Mouse (Mus musculus): ENCODE results near the gene Ggct.

Ggct gene

DNA sequence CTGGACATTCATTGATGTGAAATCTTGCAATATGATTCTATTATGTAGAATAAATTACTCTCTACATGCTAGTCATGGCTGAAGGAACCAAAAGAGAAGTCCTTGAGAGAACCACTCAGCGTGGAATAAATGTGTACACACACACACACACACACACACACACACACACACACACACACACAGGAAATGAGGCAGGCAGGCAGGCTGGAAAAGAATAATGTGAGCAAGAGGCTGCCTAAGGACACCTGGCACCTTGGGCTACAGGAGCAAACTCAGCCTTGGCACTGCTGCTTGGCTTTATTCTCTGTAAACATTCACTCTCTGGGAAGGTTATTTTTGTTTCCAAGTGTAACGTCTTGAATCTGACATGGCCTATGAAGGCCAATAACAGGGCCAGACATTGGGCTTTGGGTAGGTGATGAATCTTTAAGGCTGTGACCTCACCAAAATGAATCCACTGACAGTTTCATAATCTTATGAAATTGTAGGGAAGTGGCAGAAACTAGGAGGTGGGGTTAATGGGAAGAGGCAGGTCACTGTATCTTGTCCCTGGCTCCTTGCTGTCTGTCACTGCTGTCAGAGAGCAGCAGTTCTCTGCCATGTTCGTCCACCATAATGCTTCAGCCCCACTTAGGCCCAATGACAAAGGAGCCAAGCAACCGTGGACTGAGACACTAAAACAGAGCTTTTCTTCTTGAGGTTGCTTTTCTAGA, 46.4 kb downstream of the Ggct start:
- DNase-seq, result peak; percentile 42 to 50

DNA sequence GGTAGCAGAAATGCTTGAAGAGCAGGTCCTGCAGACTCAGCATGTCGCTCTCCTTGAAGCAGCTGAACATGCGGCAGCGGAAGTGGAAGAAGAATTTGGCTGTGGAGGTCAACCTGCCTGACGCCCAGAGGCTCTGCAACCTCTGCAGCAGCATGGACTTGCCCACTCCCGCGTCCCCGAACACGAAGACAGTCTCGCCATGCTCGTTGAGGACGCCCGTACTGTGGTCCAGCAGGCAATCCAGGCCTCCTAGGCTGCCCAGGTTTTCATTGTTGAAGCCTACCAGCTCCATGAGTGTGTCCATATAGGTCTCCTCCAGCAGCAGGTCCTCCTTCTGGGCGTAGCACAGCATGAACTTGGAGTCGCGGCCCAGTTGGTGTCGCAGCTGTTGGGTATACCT, 48.2 kb downstream of the Ggct start:
- DNase-seq, result no peak

DNA sequence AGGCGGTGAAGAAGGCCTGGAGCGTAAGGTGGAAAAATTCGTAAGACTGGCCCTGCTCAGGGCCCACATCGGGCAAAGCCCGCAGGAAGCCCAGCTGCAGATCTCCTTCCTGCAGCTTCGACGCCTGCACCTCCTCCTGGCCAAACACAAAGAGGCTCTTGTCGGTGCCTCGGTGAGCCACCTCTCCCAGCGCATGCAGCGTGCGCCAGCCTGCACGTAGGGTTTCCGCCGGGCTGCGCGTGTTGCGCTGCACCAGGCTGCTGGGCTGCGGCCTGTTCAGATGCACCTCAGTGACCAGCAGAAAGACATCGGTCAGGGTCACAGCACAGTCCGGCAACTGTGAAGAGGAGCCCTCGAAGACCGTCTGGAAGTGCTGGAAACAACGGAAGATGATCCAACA, 49.0 kb downstream of the Ggct start:
- DNase-seq, result no peak

DNA sequence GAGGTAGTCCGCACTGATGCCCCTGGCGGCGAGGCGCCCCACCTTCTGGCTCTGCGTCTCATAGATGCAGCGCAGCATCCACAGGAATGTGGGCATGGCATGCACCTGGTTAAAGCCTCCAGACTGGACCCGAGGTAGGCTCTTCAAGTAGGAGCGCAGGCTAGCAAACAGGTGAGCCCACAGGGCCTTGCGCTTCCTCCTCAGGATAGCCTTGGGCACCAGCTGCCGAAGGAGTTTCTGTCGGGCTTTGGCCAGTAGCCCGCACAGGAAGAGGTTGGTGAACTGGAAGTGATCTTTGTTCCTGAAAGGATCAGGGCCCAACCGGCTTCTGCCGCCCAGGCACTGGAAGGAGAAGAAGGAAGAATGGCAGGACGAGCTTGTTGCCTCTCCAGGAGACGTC, 49.5 kb downstream of the Ggct start:
- peak; percentile 18 to 20 for DNase-seq

DNA sequence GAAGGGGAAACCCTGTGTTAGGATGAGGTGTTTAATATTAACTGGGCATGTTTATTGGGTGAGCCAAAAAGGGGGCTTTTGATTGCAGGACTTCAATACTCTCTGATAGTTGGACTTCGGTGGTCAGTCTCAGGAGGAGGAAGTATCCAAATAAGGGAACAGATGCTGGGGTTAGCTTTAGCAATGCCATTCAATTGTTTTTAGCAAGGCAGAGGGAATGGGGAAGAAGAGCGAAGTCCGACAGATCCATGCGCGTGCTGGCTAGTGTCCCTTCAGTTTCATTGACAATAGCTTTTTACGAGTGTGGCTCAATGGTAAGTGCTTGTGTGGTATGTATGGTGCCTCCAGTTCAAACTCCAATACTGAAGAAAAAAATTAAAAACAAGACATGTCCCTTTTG, 51.6 kb downstream of the Ggct start:
- no peak for DNase-seq

DNA sequence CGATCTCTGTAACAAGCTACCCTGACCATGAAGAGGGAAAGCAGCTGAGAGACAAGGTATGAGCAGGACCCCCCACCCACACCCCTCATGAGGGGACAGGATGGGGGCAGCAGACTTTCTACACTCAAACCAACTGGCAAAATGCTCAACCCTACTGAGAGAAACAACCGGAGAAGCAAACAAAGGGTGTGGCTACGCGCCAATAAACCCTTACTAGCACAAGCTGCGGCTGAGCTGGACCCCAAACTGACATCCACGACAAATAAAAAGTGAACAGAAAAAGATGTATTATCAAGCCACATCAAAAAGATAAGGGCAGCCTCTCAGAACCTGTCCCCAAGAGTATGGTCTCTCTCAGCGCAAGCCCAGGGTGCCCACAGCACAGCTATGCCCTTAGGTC, 52.6 kb downstream of the Ggct start:
- peak; percentile 44 to 46 for DNase-seq

DNA sequence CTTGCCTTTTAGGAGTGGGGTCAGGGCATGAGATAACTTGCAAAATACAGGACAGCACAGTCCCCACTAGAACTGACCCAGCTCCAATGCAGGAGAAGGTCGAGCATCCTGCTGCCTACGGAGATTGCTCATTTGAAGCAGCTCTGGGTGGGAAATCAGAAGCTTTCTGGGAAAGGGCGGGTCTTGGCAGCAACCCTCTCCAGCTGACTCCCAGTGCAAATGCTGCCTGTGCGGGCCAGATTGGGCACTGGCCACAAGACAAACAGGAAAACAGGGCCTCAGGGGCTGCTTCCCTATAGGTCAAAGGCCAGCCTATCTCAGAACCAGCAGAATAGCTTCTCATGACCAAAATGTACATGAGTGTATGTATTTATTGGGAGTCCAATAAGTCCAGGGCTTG, 53.1 kb downstream of the Ggct start:
- peak; percentile 33 to 47 for DNase-seq

DNA sequence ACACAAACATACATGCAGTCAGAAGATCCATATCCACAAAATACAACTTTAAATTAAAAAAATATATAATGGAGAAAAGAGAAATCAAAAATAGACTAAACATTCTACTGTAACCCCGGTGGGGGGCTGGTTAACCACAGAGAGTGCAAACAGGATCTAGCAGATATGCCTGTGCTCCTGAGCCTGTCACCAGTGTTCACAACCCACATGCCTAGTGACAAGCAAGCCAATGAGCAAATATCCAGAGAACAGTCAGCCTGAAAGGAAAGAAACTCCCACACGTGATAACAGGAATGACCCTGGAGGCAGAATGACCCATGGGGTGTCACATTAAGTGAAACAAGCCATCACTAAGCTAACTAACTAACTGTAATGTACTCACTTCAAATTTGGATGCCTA, 56.3 kb downstream of the Ggct start:
- no peak for DNase-seq

DNA sequence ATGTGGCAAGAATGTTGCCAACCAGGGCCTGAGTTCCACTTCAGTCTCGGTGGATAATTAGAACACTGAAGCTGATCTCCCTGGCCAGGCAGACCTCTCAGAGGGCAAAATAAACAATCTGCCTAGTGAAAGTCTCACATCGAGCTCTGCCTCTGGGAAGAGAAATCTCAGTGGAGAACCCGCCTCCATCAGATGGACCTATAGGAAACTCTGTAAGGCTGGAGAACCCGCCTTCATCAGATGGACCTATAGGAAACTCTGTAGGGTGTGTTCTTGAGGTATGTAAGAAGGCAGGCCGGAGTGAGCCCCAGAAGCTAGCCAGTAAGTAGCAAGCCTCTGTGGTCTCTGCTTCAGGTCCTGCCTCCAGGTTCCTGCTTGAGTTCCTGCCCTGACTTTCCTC, 57.8 kb downstream of the Ggct start:
- DNase-seq, result no peak

DNA sequence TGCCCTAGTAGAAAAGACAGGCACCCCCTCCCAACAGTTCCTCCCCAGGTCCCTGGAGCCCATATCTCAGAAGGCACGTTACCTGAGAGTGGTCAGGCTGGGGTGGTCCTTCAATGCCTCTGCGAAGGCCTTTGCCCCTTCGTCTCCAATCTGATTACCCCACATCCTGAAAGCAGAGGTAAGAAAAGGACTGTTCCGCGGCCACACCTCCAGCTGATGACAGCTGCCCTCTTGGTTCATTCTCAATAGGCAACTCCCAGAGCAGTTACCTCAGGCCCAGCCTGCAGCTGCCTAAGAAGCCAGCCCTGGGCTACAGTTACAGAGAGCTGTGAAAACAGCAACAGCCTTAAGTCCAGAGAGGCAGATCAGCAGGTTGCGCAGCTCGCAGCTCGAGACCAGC, 58.4 kb downstream of the Ggct start:
- DNase-seq, result no peak

DNA sequence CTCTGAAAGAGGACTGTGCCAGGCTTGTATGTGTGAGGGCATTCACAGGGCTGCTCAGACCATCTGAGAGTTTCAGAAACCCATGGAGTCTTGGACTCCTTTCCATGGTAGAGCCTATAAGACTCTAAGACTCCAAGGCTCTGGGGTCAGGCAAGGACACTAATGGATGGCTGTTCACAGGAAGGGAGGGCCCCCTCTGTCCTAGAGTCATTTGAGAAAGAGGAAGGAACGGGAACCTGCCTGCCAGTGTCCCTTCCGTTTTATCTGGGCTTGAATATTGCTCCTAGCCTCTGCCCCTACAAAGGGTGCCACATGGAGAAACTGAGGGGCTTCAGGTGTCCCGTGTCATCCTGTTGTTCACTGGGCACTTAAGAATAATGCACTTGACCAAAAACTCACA, 58.9 kb downstream of the Ggct start:
- DNase-seq, result no peak

DNA sequence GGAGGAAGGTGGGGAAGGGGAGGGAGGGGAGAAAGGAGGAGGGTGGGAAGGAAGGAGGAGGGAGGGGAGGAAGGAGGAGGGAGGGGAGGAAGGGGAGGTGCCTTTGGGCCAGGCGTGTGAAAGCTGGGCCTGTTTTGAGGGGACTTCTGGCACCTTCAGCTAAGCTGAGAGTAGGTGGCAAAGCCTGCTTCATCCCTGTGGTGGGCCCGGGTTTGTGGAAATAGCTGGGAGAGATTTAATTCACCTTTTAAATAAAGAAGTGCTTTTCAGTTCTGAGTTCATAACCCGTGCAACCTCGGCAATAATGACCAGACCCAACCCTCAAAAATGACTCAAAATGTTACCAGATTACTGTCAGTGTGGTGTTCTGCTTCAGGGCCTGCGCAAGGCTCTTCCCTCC, 59.5 kb downstream of the Ggct start:
- DNase-seq, result no peak

Measured in cerebellum, postnatal 10 days (tissue).